Mouse (Mus musculus): ENCODE measurements at regions not wholly inside any gene's neighbourhood (a gene's known extent, or its start where the extent isn't known, plus 50 kb on each side); places are given as distances from the start of the nearest gene placed in this dataset.

- ATAC-seq (replicated peaks; ENCODE audit: insufficient number of reproducible peaks, insufficient read depth, low FRiP score, low read depth), result no peak
These were observed 60.1 kb upstream of the Gmds start for GRCm38 (mm10) chr13:32398616-32399015.

More at GRCm38 (mm10) chr13:32398616-32399015, 60.1 kb upstream of the Gmds start:
- Histone ChIP-seq H3K27ac (no peak overlapping the region), H3K9me3 (replicated peaks) (no peaks in the 10 kb centered on the region), H3K36me3 (no peaks in the 10 kb centered on the region), H3K9ac (no peak overlapping the region), H3K27me3 (no peaks in the 10 kb centered on the region), H3K4me3 (no peak overlapping the region), H3K4me2 (no peak overlapping the region), H3K4me1 (replicated peaks) (no peaks in the 10 kb centered on the region)
- WGBS, result 60% methylated on average over 1 of the region's 1 CpGs

Measured in heart, embryonic 15.5 days (tissue).